Mouse (Mus musculus) spleen, adult 2 months (tissue): ENCODE results near the gene Olfm3.

Experiments used
- CTCF ChIP-seq: fragments of 200-500 bp; IDR thresholded peaks from 2 replicates; pipeline ENCODE4 v1.5.1; 2011; ENCODE audit warnings: mild to moderate bottlenecking, inconsistent platforms; ENCODE audit not compliant: insufficient read depth, insufficient read length, insufficient replicate concordance; ENCODE audit errors: extremely low read depth
- POLR2A ChIP-seq: fragments of 200-500 bp; IDR thresholded peaks from 2 replicates; pipeline ENCODE4 v1.6.1; 2011; ENCODE audit warnings: low read depth, low read length, inconsistent platforms

- TF ChIP-seq CTCF (no peak), POLR2A (no peak)
Observed at GRCm38 (mm10) chr3:115064901-115065300, 161.0 kb downstream of the Olfm3 start.
